Mouse (Mus musculus) liver, adult (tissue): ENCODE data around the gene Hsd17b2.

Source experiments
- GATA4 ChIP-seq: IDR thresholded peaks from 2 replicates; pipeline ENCODE4 v1.6.1; 2014; ENCODE audit warnings: mild to moderate bottlenecking, low read length; ENCODE audit not compliant: insufficient replicate concordance

Hsd17b2 gene

GRCm38 (mm10) chr8:117701859-117702258 is at the start of gene Hsd17b2:
Gene Hsd17b2, plus strand, starts transcription at chr8:117701904.
- TF ChIP-seq GATA4: no peak

- no peak for TF ChIP-seq GATA4
These were observed 49.4 kb upstream of the Hsd17b2 start for GRCm38 (mm10) chr8:117652318-117652717.

- no peak for TF ChIP-seq GATA4
These were observed 42.7 kb upstream of the Hsd17b2 start for GRCm38 (mm10) chr8:117658990-117659389.

GRCm38 (mm10) chr8:117660358-117661031 is 41.2 kb upstream of the Hsd17b2 start:
- TF ChIP-seq GATA4: no peak

- no peak for TF ChIP-seq GATA4
These were observed 34.2 kb upstream of the Hsd17b2 start for GRCm38 (mm10) chr8:117667349-117668124.

- TF ChIP-seq GATA4: no peak
These were observed 31.2 kb upstream of the Hsd17b2 start for GRCm38 (mm10) chr8:117670461-117670860.

- TF ChIP-seq GATA4: no peak
These were observed 29.1 kb upstream of the Hsd17b2 start for GRCm38 (mm10) chr8:117672558-117672957.

GRCm38 (mm10) chr8:117673430-117673830 is 28.3 kb upstream of the Hsd17b2 start, which contains the start of gene Sdr42e1:
Gene Sdr42e1, minus strand, starts transcription at chr8:117673689.
- TF ChIP-seq GATA4: no peak

- no peak for TF ChIP-seq GATA4
These were observed 26.5 kb upstream of the Hsd17b2 start for GRCm38 (mm10) chr8:117675171-117675570.

GRCm38 (mm10) chr8:117676460-117676859 is 25.2 kb upstream of the Hsd17b2 start:
- no peak for TF ChIP-seq GATA4

- TF ChIP-seq GATA4: no peak
These were observed 24.7 kb upstream of the Hsd17b2 start for GRCm38 (mm10) chr8:117677011-117677410.

DNA sequence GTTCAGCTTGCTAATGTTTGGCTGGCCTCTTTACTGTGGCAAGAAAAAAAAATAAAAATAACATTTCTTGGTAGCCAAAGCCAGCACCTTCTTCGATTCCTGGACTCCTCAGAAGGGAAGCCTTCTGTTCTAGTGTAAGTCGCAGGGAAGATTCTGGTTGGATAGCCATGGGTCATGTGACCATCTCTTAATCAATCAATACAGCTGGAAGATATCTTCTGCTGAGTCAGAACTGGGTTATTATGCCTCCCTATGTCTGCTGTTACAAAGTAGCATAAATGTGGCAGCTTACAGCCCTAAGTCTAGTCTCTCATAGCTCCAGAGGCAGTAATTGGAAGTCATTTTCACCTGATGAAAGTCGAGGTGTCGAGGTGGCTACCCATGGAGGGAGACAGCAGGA is 23.1 kb upstream of the Hsd17b2 start:
- TF ChIP-seq GATA4: no peak

GRCm38 (mm10) chr8:117683925-117684472 is 17.7 kb upstream of the Hsd17b2 start:
- no peak for TF ChIP-seq GATA4

DNA sequence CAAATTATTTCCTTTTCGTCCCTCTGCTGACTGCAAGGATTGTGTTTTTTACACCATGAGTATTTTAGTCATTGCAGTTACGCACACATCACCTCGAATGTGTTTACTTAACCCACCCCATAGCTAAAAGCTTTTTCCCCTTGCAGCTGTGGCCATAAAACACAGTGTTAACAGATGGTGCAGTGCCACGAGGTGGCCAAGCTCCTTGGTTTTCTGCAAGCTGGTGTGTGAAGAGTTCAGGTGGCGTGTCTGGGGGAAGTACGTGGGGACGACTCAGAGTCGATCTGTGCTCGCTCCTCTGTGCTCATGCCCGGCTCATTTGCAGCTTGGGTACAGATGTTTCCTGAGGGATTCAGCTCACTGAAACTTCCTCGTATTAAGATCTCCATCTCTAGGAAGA is 17.2 kb upstream of the Hsd17b2 start:
- no peak for TF ChIP-seq GATA4

DNA sequence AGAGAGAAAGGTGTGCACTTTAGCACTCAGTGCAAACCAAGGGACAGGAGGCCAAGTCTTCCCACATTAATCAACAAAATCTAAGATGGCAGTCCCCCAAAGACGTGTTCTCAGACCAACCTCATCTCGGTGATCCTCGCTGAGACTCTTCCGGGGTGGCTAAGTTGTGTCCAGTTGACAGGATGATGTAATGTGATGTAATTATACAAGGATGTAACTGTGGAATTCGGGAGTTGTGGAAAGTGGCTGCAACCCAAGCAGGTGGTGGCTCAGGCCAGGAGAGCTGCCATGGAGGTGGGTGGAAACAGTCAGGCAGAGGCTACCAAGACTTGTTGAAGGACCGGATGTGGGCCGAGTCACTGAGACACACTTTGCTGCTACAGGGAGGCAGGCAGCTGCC is 13.8 kb upstream of the Hsd17b2 start:
- no peak for TF ChIP-seq GATA4

GRCm38 (mm10) chr8:117692131-117692530 is 9.6 kb upstream of the Hsd17b2 start:
- TF ChIP-seq GATA4: no peak
